Mouse (Mus musculus): ENCODE measurements at regions not wholly inside any gene's neighbourhood (a gene's known extent, or its start where the extent isn't known, plus 50 kb on each side); places are given as distances from the start of the nearest gene placed in this dataset.

GRCm38 (mm10) chr19:25923727-25924384 is 251.6 kb downstream of the Dmrt2 start:
- DNase-seq (ENCODE audit: low spot score) (no peak), ATAC-seq (replicated peaks; ENCODE audit: low FRiP score, low read depth) (no peak)
- TF ChIP-seq CTCF (IDR thresholded peaks at IDR 0.05; ENCODE audit: low read depth): no peak
- Histone ChIP-seq H3K27ac (no peak overlapping the region), H3K4me3 (replicated peaks; ENCODE audit: low read depth, low read length) (no peak overlapping the region), H3K4me2 (ENCODE audit: low read length) (no peak overlapping the region), H3K9ac (ENCODE audit: low read depth, low read length) (no peak overlapping the region), H3K4me1 (replicated peaks; ENCODE audit: insufficient read depth, low read length) (0 out of 2 replicates have a peak, but pooled peaks cover 7% of the 10 kb centered on the region), H3K27me3 (ENCODE audit: insufficient read depth, low read length) (no peaks in the 10 kb centered on the region), H3K9me3 (replicated peaks; ENCODE audit: low read length) (no peaks in the 10 kb centered on the region), H3K36me3 (ENCODE audit: insufficient read depth, low read length) (no peaks in the 10 kb centered on the region)
- 55% methylated on average over 10 of the region's 10 CpGs for WGBS

- Histone ChIP-seq H3K4me2 (ENCODE audit: low read length) (no peak overlapping the region), H3K27me3 (ENCODE audit: insufficient read depth, low read length) (no peaks in the 10 kb centered on the region), H3K9me3 (replicated peaks; ENCODE audit: low read length) (no peaks in the 10 kb centered on the region), H3K4me1 (replicated peaks; ENCODE audit: insufficient read depth, low read length) (0 out of 2 replicates have a peak, but pooled peaks cover 7% of the 10 kb centered on the region), H3K36me3 (ENCODE audit: insufficient read depth, low read length) (no peaks in the 10 kb centered on the region), H3K4me3 (replicated peaks; ENCODE audit: low read depth, low read length) (no peak overlapping the region), H3K9ac (ENCODE audit: low read depth, low read length) (no peak overlapping the region), H3K27ac (no peak overlapping the region)
- DNase-seq (ENCODE audit: low spot score) (peak; percentile 14), ATAC-seq (replicated peaks; ENCODE audit: low FRiP score, low read depth) (no peak)
- TF ChIP-seq CTCF (IDR thresholded peaks at IDR 0.05; ENCODE audit: low read depth): no peak
- 42% methylated on average over 5 of the region's 5 CpGs for WGBS
These were observed 252.2 kb downstream of the Dmrt2 start for GRCm38 (mm10) chr19:25924385-25924769.

- DNase-seq (ENCODE audit: low spot score): peak; percentile 21
- H3K4me2 ChIP-seq (ENCODE audit: low read length): 0 out of 2 replicates have a peak overlapping the region, but pooled peaks have one; percentile 11
- no peak for ATAC-seq (replicated peaks; ENCODE audit: low FRiP score, low read depth)
These were observed 255.0 kb downstream of the Dmrt2 start for GRCm38 (mm10) chr19:25927220-25927619.

GRCm38 (mm10) chr19:25937343-25937742 is 265.1 kb downstream of the Dmrt2 start:
- H3K4me2 ChIP-seq (ENCODE audit: low read length): no peak overlapping the region
- no peak; the same call in 1 of the 2 replicates for ATAC-seq (replicated peaks; ENCODE audit: low FRiP score, low read depth)
- no peaks in the 10 kb centered on the region for H3K9me3 ChIP-seq (replicated peaks; ENCODE audit: low read length)
- peak; percentile 45 for DNase-seq (ENCODE audit: low spot score)
- H3K36me3 ChIP-seq (ENCODE audit: insufficient read depth, low read length): no peaks in the 10 kb centered on the region
- no peak for TF ChIP-seq CTCF (IDR thresholded peaks at IDR 0.05; ENCODE audit: low read depth)
- no peaks in the 10 kb centered on the region for H3K27me3 ChIP-seq (ENCODE audit: insufficient read depth, low read length)
- no peaks in the 10 kb centered on the region for H3K4me1 ChIP-seq (replicated peaks; ENCODE audit: insufficient read depth, low read length)
- no peak overlapping the region for H3K27ac ChIP-seq
- no peak overlapping the region for H3K4me3 ChIP-seq (replicated peaks; ENCODE audit: low read depth, low read length)
- WGBS: 11% methylated on average over 9 of the region's 9 CpGs
- no peak overlapping the region for H3K9ac ChIP-seq (ENCODE audit: low read depth, low read length)

More at GRCm38 (mm10) chr19:25927220-25927619, 255.0 kb downstream of the Dmrt2 start:
- no peak overlapping the region for H3K9ac ChIP-seq (ENCODE audit: low read depth, low read length)
- H3K27ac ChIP-seq: no peak overlapping the region
- no peaks in the 10 kb centered on the region for H3K36me3 ChIP-seq (ENCODE audit: insufficient read depth, low read length)
- no peak overlapping the region for H3K4me3 ChIP-seq (replicated peaks; ENCODE audit: low read depth, low read length)
- 0 out of 2 replicates have a peak, but pooled peaks cover 7% of the 10 kb centered on the region for H3K4me1 ChIP-seq (replicated peaks; ENCODE audit: insufficient read depth, low read length)
- no peaks in the 10 kb centered on the region for H3K9me3 ChIP-seq (replicated peaks; ENCODE audit: low read length)
- no peaks in the 10 kb centered on the region for H3K27me3 ChIP-seq (ENCODE audit: insufficient read depth, low read length)
- 18% methylated on average over 9 of the region's 9 CpGs for WGBS
- TF ChIP-seq CTCF (IDR thresholded peaks at IDR 0.05; ENCODE audit: low read depth): no peak

GRCm38 (mm10) chr19:25971210-25971609 is 299.0 kb downstream of the Dmrt2 start:
- DNase-seq (ENCODE audit: low spot score): no peak
- H3K27me3 ChIP-seq (ENCODE audit: insufficient read depth, low read length): no peaks in the 10 kb centered on the region
- WGBS: 61% methylated on average over 5 of the region's 5 CpGs
- H3K4me2 ChIP-seq (ENCODE audit: low read length): no peak overlapping the region
- H3K4me1 ChIP-seq (replicated peaks; ENCODE audit: insufficient read depth, low read length): no peaks in the 10 kb centered on the region
- H3K36me3 ChIP-seq (ENCODE audit: insufficient read depth, low read length): no peaks in the 10 kb centered on the region
- H3K9ac ChIP-seq (ENCODE audit: low read depth, low read length): no peak overlapping the region
- TF ChIP-seq CTCF (IDR thresholded peaks at IDR 0.05; ENCODE audit: low read depth): no peak
- no peak for ATAC-seq (replicated peaks; ENCODE audit: low FRiP score, low read depth)
- no peaks in the 10 kb centered on the region for H3K9me3 ChIP-seq (replicated peaks; ENCODE audit: low read length)
- no peak overlapping the region for H3K4me3 ChIP-seq (replicated peaks; ENCODE audit: low read depth, low read length)
- no peak overlapping the region for H3K27ac ChIP-seq

GRCm38 (mm10) chr19:25975202-25975601 is 303.0 kb downstream of the Dmrt2 start:
- Histone ChIP-seq H3K4me1 (replicated peaks; ENCODE audit: insufficient read depth, low read length) (no peaks in the 10 kb centered on the region), H3K9me3 (replicated peaks; ENCODE audit: low read length) (no peaks in the 10 kb centered on the region), H3K9ac (ENCODE audit: low read depth, low read length) (no peak overlapping the region), H3K27me3 (ENCODE audit: insufficient read depth, low read length) (no peaks in the 10 kb centered on the region), H3K36me3 (ENCODE audit: insufficient read depth, low read length) (no peaks in the 10 kb centered on the region), H3K4me3 (replicated peaks; ENCODE audit: low read depth, low read length) (no peak overlapping the region), H3K4me2 (ENCODE audit: low read length) (no peak overlapping the region), H3K27ac (no peak overlapping the region)
- no peak for TF ChIP-seq CTCF (IDR thresholded peaks at IDR 0.05; ENCODE audit: low read depth)
- DNase-seq (ENCODE audit: low spot score) (no peak), ATAC-seq (replicated peaks; ENCODE audit: low FRiP score, low read depth) (no peak)

- Histone ChIP-seq H3K27me3 (ENCODE audit: insufficient read depth, low read length) (no peaks in the 10 kb centered on the region), H3K4me2 (ENCODE audit: low read length) (no peak overlapping the region), H3K36me3 (ENCODE audit: insufficient read depth, low read length) (no peaks in the 10 kb centered on the region), H3K4me1 (replicated peaks; ENCODE audit: insufficient read depth, low read length) (no peaks in the 10 kb centered on the region), H3K9ac (ENCODE audit: low read depth, low read length) (no peak overlapping the region), H3K9me3 (replicated peaks; ENCODE audit: low read length) (no peaks in the 10 kb centered on the region), H3K27ac (no peak overlapping the region), H3K4me3 (replicated peaks; ENCODE audit: low read depth, low read length) (no peak overlapping the region)
- TF ChIP-seq CTCF (IDR thresholded peaks at IDR 0.05; ENCODE audit: low read depth): no peak
- DNase-seq (ENCODE audit: low spot score): no peak
- 85% methylated on average over 4 of the region's 4 CpGs for WGBS
- ATAC-seq (replicated peaks; ENCODE audit: low FRiP score, low read depth): no peak
These were observed 308.1 kb downstream of the Dmrt2 start for GRCm38 (mm10) chr19:25980308-25980707.

Data from kidney, postnatal 0 days (tissue).